15 mouse cellular contexts compared by ENCODE assay signal in the genomic region with DNA sequence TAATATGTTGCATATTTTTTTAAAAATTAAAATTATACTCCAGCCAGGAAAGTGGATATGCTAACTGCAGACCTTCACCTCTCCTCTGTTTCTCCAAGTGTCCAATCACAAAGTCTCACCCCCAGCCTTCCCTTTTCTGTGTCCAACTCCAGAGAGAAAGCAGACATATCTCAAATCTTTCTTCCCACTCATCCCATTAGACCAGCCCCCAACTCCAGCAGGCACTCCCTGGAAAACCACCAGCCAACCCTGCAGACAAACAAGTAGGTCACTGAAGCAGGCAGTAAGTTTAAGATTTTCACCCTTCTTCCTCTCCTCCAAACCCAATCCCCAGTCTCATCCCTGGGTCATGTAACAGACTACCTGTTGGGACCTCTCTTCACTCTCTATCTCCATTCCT.
"Had no signal": no experiment of that assay in that cellular context is flagged by ENCODE, and none has a peak within 500 bp of the region (broad histone marks: within the 10 kb centered on the region; RNA-seq: fewer than 3 reads in every experiment).

No protein-coding gene starts in this region.

- H3K27ac ChIP-seq: midbrain, embryonic 10.5 days; midbrain, embryonic 12.5 days; neural tube, embryonic 13.5 days; neural tube, embryonic 15.5 days had no signal

- DNase-seq: lung, adult 18-20 months; lung, embryonic 14.5 days; lung, postnatal 10 days; lung, postnatal 4 days; midbrain, embryonic 14.5 days; right cerebral cortex, postnatal 14 days; spleen, adult 18-20 months; thymus, adult 18-20 months; thymus, postnatal 14 days; thymus, postnatal 36 days had no signal

- H3K4me1 ChIP-seq: midbrain, embryonic 10.5 days; midbrain, embryonic 12.5 days; neural tube, embryonic 13.5 days; neural tube, embryonic 15.5 days had no signal

- H3K4me3 ChIP-seq: midbrain, embryonic 10.5 days; midbrain, embryonic 12.5 days; myocyte; neural tube, embryonic 13.5 days; neural tube, embryonic 15.5 days had no signal
